Mouse (Mus musculus) ovary, postnatal 36 days (tissue): ENCODE results near the gene Cpe.
A peak's percentile ranks its signal among the peaks of the same experiment; 100 is the strongest.

Experiments used
- DNase-seq: peaks from one replicate; pipeline ENCODE4 v3.0.0; 2022; ENCODE audit warnings: low spot score, mixed read lengths

Gene Cpe

DNA sequence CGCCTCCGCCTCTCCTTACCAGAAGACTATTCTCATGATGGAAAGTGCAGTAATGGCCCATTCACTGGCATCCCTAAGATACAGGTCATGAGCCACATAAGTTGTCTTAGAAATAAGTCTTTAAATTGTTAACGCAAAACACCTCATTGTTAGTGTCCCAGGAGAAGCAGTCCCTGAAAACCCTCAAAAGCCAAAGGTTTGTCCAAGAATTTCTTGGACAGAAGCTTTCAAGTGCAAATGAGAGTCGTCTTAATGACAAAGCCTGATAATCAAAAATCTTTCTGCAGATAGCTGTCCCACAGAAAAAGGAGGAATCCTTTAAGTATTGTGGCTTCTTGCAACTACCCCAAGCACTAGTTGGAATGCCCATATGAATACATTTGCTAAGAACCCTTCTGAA lies 60.7 kb downstream of the Cpe start:
- no peak for DNase-seq

DNA sequence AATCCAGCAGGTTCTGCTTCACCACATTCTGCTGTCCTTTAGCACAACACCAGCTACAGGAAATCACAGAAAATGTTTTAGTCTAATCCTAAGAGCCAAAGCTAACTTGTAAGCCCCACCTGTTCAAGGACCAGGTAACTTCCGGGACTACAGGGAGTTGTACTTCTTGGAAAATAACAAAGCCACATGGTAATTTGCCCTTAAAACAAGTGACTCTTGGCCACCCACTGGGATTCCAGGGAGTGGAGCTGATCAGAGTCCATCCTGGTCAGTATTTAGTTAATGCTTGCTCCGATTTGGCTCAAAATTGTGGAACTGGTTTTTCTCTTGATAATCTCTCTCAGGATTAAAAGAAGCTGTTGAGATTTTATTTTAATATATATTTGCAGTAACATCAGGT lies 61.1 kb downstream of the Cpe start:
- DNase-seq, result no peak

- no peak for DNase-seq
Observed at GRCm38 (mm10) chr8:64629034-64629760, 63.7 kb downstream of the Cpe start.

DNA sequence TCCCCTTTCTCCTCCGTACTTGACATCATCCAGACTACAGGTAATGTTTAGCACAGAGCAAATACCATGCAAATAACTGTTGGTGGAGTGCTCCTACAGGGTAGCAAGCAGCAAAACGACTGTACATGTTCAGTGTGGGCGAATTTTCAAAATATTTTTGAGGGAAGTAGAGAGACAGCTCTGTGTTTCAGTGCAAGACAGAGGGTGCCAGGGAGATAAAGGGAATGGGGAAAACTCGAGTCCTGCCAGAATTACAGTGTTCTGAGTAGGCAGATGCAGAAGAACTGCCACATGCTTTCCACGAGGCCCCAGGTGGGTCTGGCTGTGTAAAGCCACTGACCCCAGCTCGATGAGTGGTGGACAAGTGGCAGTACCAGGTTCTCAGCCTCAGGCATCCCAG lies 64.8 kb downstream of the Cpe start:
- no peak for DNase-seq

DNA sequence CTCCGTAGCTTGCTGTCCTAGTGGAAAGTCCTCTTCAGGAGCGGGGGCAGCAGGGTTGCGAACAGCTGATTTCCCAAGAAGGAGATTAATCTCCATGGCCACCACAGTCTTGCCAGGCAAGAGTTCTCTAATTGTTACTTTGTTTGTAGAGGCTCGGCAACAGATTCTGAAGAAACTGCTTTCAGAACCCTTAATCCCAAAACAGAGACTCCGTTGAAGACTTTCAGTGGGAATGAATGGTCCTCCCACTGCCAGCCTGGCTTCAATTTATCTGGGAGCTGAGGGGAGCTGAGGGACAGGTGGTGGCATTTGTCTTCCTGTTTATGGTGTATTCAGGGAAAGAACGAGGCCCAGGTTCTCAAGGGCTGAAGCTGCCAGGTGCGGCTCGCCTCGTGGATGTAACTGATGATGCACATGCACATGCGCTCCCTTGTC lies 68.2 kb downstream of the Cpe start:
- DNase-seq, result no peak

DNA sequence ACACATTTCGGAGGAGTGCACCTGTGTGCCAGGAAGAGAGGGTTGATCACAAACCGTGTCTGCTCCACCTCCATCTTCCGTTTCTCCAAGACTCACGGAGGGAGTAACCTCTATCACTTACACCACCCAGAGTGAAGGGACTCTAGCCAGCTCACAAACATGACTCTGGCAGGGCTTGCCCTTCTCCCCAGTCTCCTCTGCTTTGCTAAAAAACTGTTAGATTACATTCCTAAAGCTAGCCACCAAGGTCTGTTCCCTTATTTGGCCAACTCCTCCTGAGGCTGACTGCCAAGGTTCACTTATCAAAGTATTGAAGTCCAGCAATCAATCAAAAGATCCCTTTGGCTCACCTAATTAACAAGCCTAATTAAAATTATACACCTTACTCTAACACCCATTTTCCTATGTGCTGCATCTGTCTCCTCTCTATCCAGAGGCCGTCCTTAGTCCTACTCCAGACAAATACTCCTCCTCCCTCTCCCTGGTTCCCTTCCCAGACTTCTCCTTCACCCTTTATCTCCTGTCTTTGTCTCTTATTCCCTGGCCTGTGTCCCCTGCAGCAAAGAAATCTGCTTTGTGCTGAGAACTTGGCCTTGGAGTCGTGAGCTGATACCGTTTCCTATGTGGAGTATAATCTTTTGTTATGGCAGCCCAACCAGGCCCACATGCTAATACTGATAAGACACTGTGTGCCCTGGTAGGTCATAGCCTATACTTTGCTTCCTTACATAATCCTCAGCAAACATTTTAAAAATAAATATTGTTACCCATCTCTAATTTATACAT lies 72.3 kb downstream of the Cpe start:
- peak; percentile 47 for DNase-seq

DNA sequence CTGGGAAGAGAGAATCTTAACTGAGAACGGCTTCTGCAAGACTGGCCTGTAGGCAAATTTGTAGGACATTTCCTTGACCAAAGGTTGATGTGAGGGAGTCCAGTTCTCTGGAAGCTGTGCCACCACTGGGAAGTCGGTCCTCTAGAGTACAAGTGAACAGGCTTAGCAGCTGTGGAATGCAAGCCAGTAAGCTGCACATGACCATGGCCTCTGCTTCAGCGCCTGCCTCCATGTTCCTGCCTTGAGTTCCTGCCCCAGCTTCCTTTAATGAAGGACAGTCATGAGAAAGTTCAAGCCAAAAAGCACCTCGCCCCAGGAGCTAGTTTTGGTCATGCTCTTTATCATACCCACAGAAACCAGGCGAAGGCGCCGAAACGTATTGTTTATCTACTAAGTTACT lies 73.2 kb downstream of the Cpe start:
- no peak for DNase-seq

- DNase-seq, result peak; percentile 49
Observed at GRCm38 (mm10) chr8:64618618-64619017, 74.2 kb downstream of the Cpe start.

GRCm38 (mm10) chr8:64616566-64616965 lies 76.3 kb downstream of the Cpe start:
- DNase-seq, result no peak

DNA sequence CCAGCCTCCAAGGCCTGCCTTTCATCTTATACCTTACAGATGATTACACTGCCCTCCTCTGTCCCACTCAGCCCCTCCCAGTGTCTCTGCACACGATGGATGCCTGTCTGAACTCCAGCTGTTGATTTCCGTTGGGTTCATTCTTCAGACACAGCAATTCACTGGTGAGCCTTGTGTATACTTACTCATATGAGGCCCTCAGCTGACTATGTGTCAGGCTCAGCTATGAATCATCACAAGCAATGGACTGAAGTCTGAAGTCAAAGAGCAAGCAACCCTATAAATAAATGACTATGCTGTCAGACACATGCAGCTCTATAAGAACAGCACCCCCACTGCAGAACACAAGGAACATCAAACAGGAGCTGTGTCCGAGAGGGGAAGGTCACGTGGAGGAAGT lies 77.4 kb downstream of the Cpe start:
- no peak for DNase-seq

- no peak for DNase-seq
Observed at GRCm38 (mm10) chr8:64613663-64614062, 79.2 kb downstream of the Cpe start.

GRCm38 (mm10) chr8:64611210-64611974 lies 81.5 kb downstream of the Cpe start:
- no peak for DNase-seq

DNA sequence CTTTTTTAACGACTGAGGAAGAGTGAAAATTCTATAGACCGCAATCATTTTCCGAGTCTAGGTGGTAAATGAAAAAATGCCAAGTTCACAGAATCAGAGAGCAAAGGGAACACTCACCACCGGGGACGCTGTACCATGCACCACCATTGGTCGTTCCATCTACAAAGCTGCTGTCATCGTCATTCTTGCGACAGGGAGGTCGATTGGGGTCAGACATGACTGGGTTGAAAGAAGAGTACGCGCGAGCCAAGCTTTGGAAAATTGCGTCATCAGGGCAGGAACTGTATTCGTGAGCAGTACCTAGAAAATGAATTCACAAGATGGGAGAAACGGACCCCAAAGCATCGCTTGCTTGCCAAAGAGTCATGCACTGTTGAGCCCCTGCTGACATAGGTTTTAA lies 83.9 kb downstream of the Cpe start:
- DNase-seq, result no peak

DNA sequence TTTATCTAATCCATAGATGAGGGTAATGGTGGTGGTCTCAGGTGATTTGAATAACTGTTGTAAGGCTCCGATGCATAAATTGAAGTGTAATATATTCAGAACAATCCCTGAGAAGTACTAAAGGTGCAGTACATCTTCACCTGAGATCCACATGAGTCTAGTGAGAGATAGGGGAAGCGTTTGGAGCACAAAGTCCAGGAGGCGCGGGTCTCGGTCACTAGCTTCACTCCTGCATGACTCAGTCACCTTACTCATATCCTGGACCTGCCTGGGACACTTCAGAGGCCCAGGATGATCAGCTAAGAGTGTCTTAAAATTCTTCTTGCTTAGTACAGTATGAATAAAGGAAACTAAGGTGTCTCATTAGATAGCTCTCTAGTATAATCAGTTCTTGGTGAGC lies 86.8 kb downstream of the Cpe start:
- no peak for DNase-seq

- DNase-seq, result no peak
Observed at GRCm38 (mm10) chr8:64598206-64598605, 94.6 kb downstream of the Cpe start.

DNA sequence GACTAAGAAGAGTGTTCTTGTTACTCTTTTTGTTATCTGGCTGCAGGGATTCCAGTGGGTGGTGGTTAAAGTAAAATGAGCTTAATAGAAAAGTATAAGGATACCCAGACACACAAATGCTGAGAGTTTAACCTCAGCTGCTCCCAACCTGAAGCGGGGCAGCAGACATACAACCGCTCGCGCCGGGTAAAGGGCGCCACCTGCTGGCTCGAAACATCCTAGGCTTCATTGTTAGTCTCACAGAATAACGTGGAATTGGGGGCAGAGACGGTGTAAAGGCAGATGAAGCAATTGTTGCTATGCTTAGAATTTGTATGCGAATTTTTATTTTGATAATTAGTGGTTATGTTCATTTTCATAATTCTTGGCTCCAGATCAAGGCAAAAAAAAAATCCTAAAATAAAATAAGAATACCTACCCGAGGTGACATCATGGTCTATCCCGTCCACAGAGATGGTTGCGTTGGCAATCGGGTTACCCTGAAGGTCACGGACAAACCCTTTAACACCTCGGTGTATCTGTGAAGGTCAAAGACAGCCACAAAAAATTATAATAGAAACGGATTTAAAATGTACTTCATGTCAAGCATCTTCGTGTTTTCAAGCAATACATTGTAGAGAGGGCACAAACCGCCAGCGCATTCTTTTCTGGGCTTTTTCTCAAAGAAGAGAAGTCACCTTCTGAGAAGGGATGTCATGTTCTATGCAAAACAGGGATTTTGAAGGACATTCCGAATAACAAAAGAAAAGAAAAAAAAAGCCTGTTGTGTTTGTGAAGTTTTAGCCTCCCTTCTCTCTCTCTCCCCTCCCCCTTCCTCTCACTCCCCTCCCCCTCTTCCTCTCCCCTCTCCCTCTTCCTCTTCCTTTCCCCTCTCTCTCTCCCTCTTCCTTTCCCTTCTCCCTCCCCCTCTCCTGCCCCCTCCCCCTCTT lies 95.5 kb downstream of the Cpe start:
- peak; percentile 72 for DNase-seq

GRCm38 (mm10) chr8:64596396-64596795 lies 96.5 kb downstream of the Cpe start:
- no peak for DNase-seq

GRCm38 (mm10) chr8:64590456-64590855 lies 102.4 kb downstream of the Cpe start:
- no peak for DNase-seq

DNA sequence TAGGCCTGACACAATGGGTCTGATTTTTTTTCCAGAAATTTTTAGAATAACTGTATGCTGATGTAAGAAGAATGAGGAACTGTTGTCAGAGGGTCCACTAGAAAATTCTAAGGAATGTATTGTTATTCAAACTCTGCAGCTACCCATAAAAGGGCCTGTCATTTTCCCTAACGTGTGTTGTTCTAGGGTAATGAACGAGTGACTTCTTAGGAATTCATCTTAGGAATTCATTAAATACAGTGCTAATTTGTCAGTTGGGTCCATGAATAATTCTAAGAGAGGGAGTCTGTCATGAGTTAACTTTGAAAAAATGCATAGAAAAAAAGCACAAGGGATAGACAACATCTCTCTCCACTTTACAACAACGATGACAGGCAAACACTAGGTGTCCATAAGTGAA lies 110.0 kb downstream of the Cpe start:
- DNase-seq, result no peak

- no peak for DNase-seq
Observed at GRCm38 (mm10) chr8:64578221-64578620, 114.6 kb downstream of the Cpe start.

GRCm38 (mm10) chr8:64575001-64575400 lies 117.9 kb downstream of the Cpe start:
- no peak for DNase-seq
